Mouse (Mus musculus): ENCODE results near the gene Parp4. TPM values are rescaled to one million over a fixed set of nuclear protein-coding genes. Genes with fewer than 3 reads are reported as not detected.

The Parp4 gene
- polyA plus RNA-seq (2012; rRNA removed) = 7.4 and 7.6 TPM in 2 replicates

GRCm38 (mm10) chr14:56575416-56575815 lies at the start of gene Parp4, which contains the start of gene Cenpj:
Gene Parp4 (plus strand): TSS chr14:56575619.
Gene Cenpj (minus strand): TSS chr14:56575425.
- Histone ChIP-seq H3K27ac (ENCODE audit: insufficient read depth, low read length) (peak within 1 kb of the TSS; percentile 93), H3K4me3 (ENCODE audit: extremely low read depth, insufficient read depth, insufficient read length) (peak within 1 kb of the TSS; percentile 95), H3K36me3 (ENCODE audit: control insufficient read depth, insufficient read depth, low read length) (0 out of 2 replicates have a peak, but pooled peaks cover 2% of the 10 kb centered on the region), H3K27me3 (ENCODE audit: control insufficient read depth, insufficient read depth, low read length) (no peaks in the 10 kb centered on the region; the same call in 1 of the 2 replicates), H3K4me1 (ENCODE audit: control insufficient read depth, insufficient read depth, insufficient read length) (peaks cover 2% of the 10 kb centered on the region; the same call in 1 of the 2 replicates)
- DNase-seq (ENCODE audit: low read depth in 1 of 2, low spot score in 2 of 2) = peak; percentile 53 to 80
- WGBS = under 1% methylated on average over 24 of the region's 24 CpGs
- TF ChIP-seq POLR2A (IDR thresholded peaks at IDR 0.05; ENCODE audit: low read depth, low read length) (no peak), CTCF (IDR thresholded peaks at IDR 0.05; ENCODE audit: extremely low read depth, insufficient read depth, insufficient read length, insufficient replicate concordance) (no peak)

- DNase-seq (ENCODE audit: low read depth in 1 of 2, low spot score in 2 of 2) = no peak
- H3K27ac ChIP-seq (ENCODE audit: insufficient read depth, low read length) = no peak overlapping the region
- H3K4me1 ChIP-seq (ENCODE audit: control insufficient read depth, insufficient read depth, insufficient read length) = no peaks in the 10 kb centered on the region
- no peak overlapping the region for H3K4me3 ChIP-seq (ENCODE audit: extremely low read depth, insufficient read depth, insufficient read length)
- peaks cover 28% of the 10 kb centered on the region for H3K36me3 ChIP-seq (ENCODE audit: control insufficient read depth, insufficient read depth, low read length)
- no peak for TF ChIP-seq CTCF (IDR thresholded peaks at IDR 0.05; ENCODE audit: extremely low read depth, insufficient read depth, insufficient read length, insufficient replicate concordance)
- TF ChIP-seq POLR2A (IDR thresholded peaks at IDR 0.05; ENCODE audit: low read depth, low read length) = no peak
- 91% methylated on average over 2 of the region's 2 CpGs for WGBS
- no peaks in the 10 kb centered on the region for H3K27me3 ChIP-seq (ENCODE audit: control insufficient read depth, insufficient read depth, low read length)
These were observed 44.6 kb upstream of the Parp4 start for GRCm38 (mm10) chr14:56530788-56531187.

GRCm38 (mm10) chr14:56544946-56545345 lies 30.5 kb upstream of the Parp4 start:
- Histone ChIP-seq H3K27me3 (ENCODE audit: control insufficient read depth, insufficient read depth, low read length) (no peaks in the 10 kb centered on the region), H3K4me3 (ENCODE audit: extremely low read depth, insufficient read depth, insufficient read length) (no peak overlapping the region), H3K36me3 (ENCODE audit: control insufficient read depth, insufficient read depth, low read length) (peaks cover 6% of the 10 kb centered on the region), H3K27ac (ENCODE audit: insufficient read depth, low read length) (no peak overlapping the region), H3K4me1 (ENCODE audit: control insufficient read depth, insufficient read depth, insufficient read length) (no peaks in the 10 kb centered on the region)
- 93% methylated on average over 1 of the region's 1 CpGs for WGBS
- no peak for DNase-seq (ENCODE audit: low read depth in 1 of 2, low spot score in 2 of 2)
- TF ChIP-seq POLR2A (IDR thresholded peaks at IDR 0.05; ENCODE audit: low read depth, low read length) (no peak), CTCF (IDR thresholded peaks at IDR 0.05; ENCODE audit: extremely low read depth, insufficient read depth, insufficient read length, insufficient replicate concordance) (no peak)

GRCm38 (mm10) chr14:56545491-56545890 lies 29.9 kb upstream of the Parp4 start:
- H3K36me3 ChIP-seq (ENCODE audit: control insufficient read depth, insufficient read depth, low read length) = peaks cover 6% of the 10 kb centered on the region
- H3K27ac ChIP-seq (ENCODE audit: insufficient read depth, low read length) = no peak overlapping the region
- DNase-seq (ENCODE audit: low read depth in 1 of 2, low spot score in 2 of 2) = no peak
- WGBS = 91% methylated on average over 4 of the region's 4 CpGs
- no peaks in the 10 kb centered on the region for H3K4me1 ChIP-seq (ENCODE audit: control insufficient read depth, insufficient read depth, insufficient read length)
- no peak overlapping the region for H3K4me3 ChIP-seq (ENCODE audit: extremely low read depth, insufficient read depth, insufficient read length)
- TF ChIP-seq CTCF (IDR thresholded peaks at IDR 0.05; ENCODE audit: extremely low read depth, insufficient read depth, insufficient read length, insufficient replicate concordance) (no peak), POLR2A (IDR thresholded peaks at IDR 0.05; ENCODE audit: low read depth, low read length) (no peak)
- H3K27me3 ChIP-seq (ENCODE audit: control insufficient read depth, insufficient read depth, low read length) = no peaks in the 10 kb centered on the region

GRCm38 (mm10) chr14:56550960-56551359 lies 24.5 kb upstream of the Parp4 start:
- Histone ChIP-seq H3K4me1 (ENCODE audit: control insufficient read depth, insufficient read depth, insufficient read length) (no peaks in the 10 kb centered on the region), H3K27ac (ENCODE audit: insufficient read depth, low read length) (no peak overlapping the region), H3K4me3 (ENCODE audit: extremely low read depth, insufficient read depth, insufficient read length) (no peak overlapping the region), H3K27me3 (ENCODE audit: control insufficient read depth, insufficient read depth, low read length) (no peaks in the 10 kb centered on the region), H3K36me3 (ENCODE audit: control insufficient read depth, insufficient read depth, low read length) (peaks cover 11% of the 10 kb centered on the region)
- no peak for DNase-seq (ENCODE audit: low read depth in 1 of 2, low spot score in 2 of 2)
- 89% methylated on average over 4 of the region's 4 CpGs for WGBS
- no peak for TF ChIP-seq POLR2A (IDR thresholded peaks at IDR 0.05; ENCODE audit: low read depth, low read length)
- TF ChIP-seq CTCF (IDR thresholded peaks at IDR 0.05; ENCODE audit: extremely low read depth, insufficient read depth, insufficient read length, insufficient replicate concordance) = no peak

GRCm38 (mm10) chr14:56552924-56553323 lies 22.5 kb upstream of the Parp4 start:
- H3K27me3 ChIP-seq (ENCODE audit: control insufficient read depth, insufficient read depth, low read length) = no peaks in the 10 kb centered on the region
- H3K36me3 ChIP-seq (ENCODE audit: control insufficient read depth, insufficient read depth, low read length) = peaks cover 15% of the 10 kb centered on the region
- 89% methylated on average over 6 of the region's 6 CpGs for WGBS
- H3K4me3 ChIP-seq (ENCODE audit: extremely low read depth, insufficient read depth, insufficient read length) = no peak overlapping the region
- H3K4me1 ChIP-seq (ENCODE audit: control insufficient read depth, insufficient read depth, insufficient read length) = no peaks in the 10 kb centered on the region
- no peak for TF ChIP-seq CTCF (IDR thresholded peaks at IDR 0.05; ENCODE audit: extremely low read depth, insufficient read depth, insufficient read length, insufficient replicate concordance)
- TF ChIP-seq POLR2A (IDR thresholded peaks at IDR 0.05; ENCODE audit: low read depth, low read length) = no peak
- H3K27ac ChIP-seq (ENCODE audit: insufficient read depth, low read length) = no peak overlapping the region
- no peak for DNase-seq (ENCODE audit: low read depth in 1 of 2, low spot score in 2 of 2)

GRCm38 (mm10) chr14:56553331-56553730 lies 22.1 kb upstream of the Parp4 start:
- H3K36me3 ChIP-seq (ENCODE audit: control insufficient read depth, insufficient read depth, low read length) = peaks cover 19% of the 10 kb centered on the region
- H3K27me3 ChIP-seq (ENCODE audit: control insufficient read depth, insufficient read depth, low read length) = no peaks in the 10 kb centered on the region
- H3K4me1 ChIP-seq (ENCODE audit: control insufficient read depth, insufficient read depth, insufficient read length) = no peaks in the 10 kb centered on the region
- 90% methylated on average over 7 of the region's 7 CpGs for WGBS
- no peak for DNase-seq (ENCODE audit: low read depth in 1 of 2, low spot score in 2 of 2)
- no peak overlapping the region for H3K27ac ChIP-seq (ENCODE audit: insufficient read depth, low read length)
- TF ChIP-seq POLR2A (IDR thresholded peaks at IDR 0.05; ENCODE audit: low read depth, low read length) (no peak), CTCF (IDR thresholded peaks at IDR 0.05; ENCODE audit: extremely low read depth, insufficient read depth, insufficient read length, insufficient replicate concordance) (no peak)
- H3K4me3 ChIP-seq (ENCODE audit: extremely low read depth, insufficient read depth, insufficient read length) = no peak overlapping the region

All from spleen, adult 2 months (tissue).